Mouse (Mus musculus) hindbrain, embryonic 14.5 days (tissue): ENCODE results near the gene Psen1. TPM values are rescaled to one million over a fixed set of nuclear protein-coding genes. Genes with fewer than 3 reads are reported as not detected.

Experiments used
- ATAC-seq: fragments of 200-750 bp; cut with Nextera tagmentation; 2 replicates; pipeline ENCODE4 v1.8.0; 2017; ENCODE audit warnings: moderate number of reproducible peaks, mild to moderate bottlenecking, moderate TSS enrichment, moderate library complexity; ENCODE audit not compliant: low FRiP score
- DNase-seq: peaks from one replicate; pipeline ENCODE4 v3.0.0-alpha.2; 2015; ENCODE audit warnings: low spot score
- H3K27ac ChIP-seq: fragments of 300-500 bp; sonication (generic); 2 replicates; pipeline ENCODE4 v1.5.1; 2014; ENCODE audit warnings: mild to moderate bottlenecking, moderate library complexity
- H3K27me3 ChIP-seq: fragments of 300-500 bp; sonication (generic); 2 replicates; pipeline ENCODE4 v1.6.1; 2014; ENCODE audit warnings: mild to moderate bottlenecking, low read length, mixed read lengths; ENCODE audit not compliant: control insufficient read depth, insufficient read depth
- H3K36me3 ChIP-seq: fragments of 300-500 bp; sonication (generic); replicated peaks from 2 replicates; pipeline ENCODE4 v1.6.1; 2014; ENCODE audit not compliant: control insufficient read depth, insufficient read depth
- H3K4me1 ChIP-seq: fragments of 300-500 bp; sonication (generic); replicated peaks from 2 replicates; pipeline ENCODE4 v1.6.1; 2014; ENCODE audit warnings: antibody characterized with exemption, low read length, mixed read lengths; ENCODE audit not compliant: control insufficient read depth, insufficient read depth
- H3K4me2 ChIP-seq: fragments of 300-500 bp; sonication (generic); replicated peaks from 2 replicates; pipeline ENCODE4 v1.6.1; 2014; ENCODE audit warnings: mild to moderate bottlenecking, moderate library complexity
- H3K4me3 ChIP-seq: fragments of 300-500 bp; sonication (generic); replicated peaks from 2 replicates; pipeline ENCODE4 v1.5.1; 2014; ENCODE audit warnings: mild to moderate bottlenecking, low read length
- H3K9ac ChIP-seq: fragments of 300-500 bp; sonication (generic); 2 replicates; pipeline ENCODE4 v1.6.1; 2014
- H3K9me3 ChIP-seq: fragments of 300-500 bp; sonication (generic); 2 replicates; pipeline ENCODE4 v1.6.1; 2016; ENCODE audit warnings: low read length; ENCODE audit not compliant: control insufficient read depth
- WGBS: fragments of 180-500 bp; shearing (Covaris S2); extraction: QIAGEN DNeasy Blood & Tissue Kit; methylation state at CpG from one replicate; pipeline ENCODE4 v1.1.7; 2014; 5-methylcytosine and 5-hydroxymethylcytosine counted together
- polyA plus RNA-seq: library from polyadenylated mRNA; unstranded; fragments of >200 nt; fragmentation: Nextera tagmentation; extraction: Ambion mirVana; gene quantifications from 2 replicates; pipeline ENCODE4 v1.2.1, GENCODE M21; 2014

Gene Psen1
- polyA plus RNA-seq, 1 experiment from 2014 or later, result 75.0 TPM

- peak overlapping the region; percentile 15; the same call in 1 of the 2 replicates for H3K4me3 ChIP-seq
- H3K27me3 ChIP-seq, result peaks cover 8% of the 10 kb centered on the region; the same call in 1 of the 2 replicates
- no peak for DNase-seq
- peak overlapping the region; percentile 59 for H3K4me2 ChIP-seq
- H3K36me3 ChIP-seq, result no peaks in the 10 kb centered on the region
- no peak overlapping the region for H3K27ac ChIP-seq
- 0 out of 2 replicates have a peak overlapping the region, but pooled peaks have one; percentile 40 for H3K9ac ChIP-seq
- H3K4me1 ChIP-seq, result peaks cover 13% of the 10 kb centered on the region
- ATAC-seq, result no peak
- H3K9me3 ChIP-seq, result no peaks in the 10 kb centered on the region
- WGBS, result 8% methylated on average over 14 of the region's 14 CpGs
Measured at GRCm38 (mm10) chr12:83764044-83764365, 76.1 kb downstream of the Psen1 start.

- Histone ChIP-seq H3K27me3 (peaks cover 8% of the 10 kb centered on the region; the same call in 1 of the 2 replicates), H3K4me1 (peaks cover 13% of the 10 kb centered on the region), H3K4me3 (no peak overlapping the region), H3K27ac (no peak overlapping the region), H3K9me3 (no peaks in the 10 kb centered on the region), H3K36me3 (no peaks in the 10 kb centered on the region), H3K9ac (no peak overlapping the region), H3K4me2 (peak overlapping the region; percentile 59)
- ATAC-seq (no peak), DNase-seq (no peak)
- 83% methylated on average over 10 of the region's 10 CpGs for WGBS
Measured at GRCm38 (mm10) chr12:83764519-83764918, 76.6 kb downstream of the Psen1 start.

GRCm38 (mm10) chr12:83765965-83766603, 78.1 kb downstream of the Psen1 start:
- ATAC-seq (no peak), DNase-seq (no peak)
- Histone ChIP-seq H3K4me3 (no peak overlapping the region), H3K9me3 (no peaks in the 10 kb centered on the region), H3K27me3 (peaks cover 8% of the 10 kb centered on the region; the same call in 1 of the 2 replicates), H3K4me2 (no peak overlapping the region), H3K4me1 (peaks cover 23% of the 10 kb centered on the region), H3K36me3 (no peaks in the 10 kb centered on the region), H3K27ac (no peak overlapping the region), H3K9ac (no peak overlapping the region)
- 83% methylated on average over 13 of the region's 13 CpGs for WGBS

GRCm38 (mm10) chr12:83767833-83768232, 79.9 kb downstream of the Psen1 start:
- Histone ChIP-seq H3K27me3 (peaks cover 8% of the 10 kb centered on the region; the same call in 1 of the 2 replicates), H3K9me3 (no peaks in the 10 kb centered on the region), H3K36me3 (no peaks in the 10 kb centered on the region), H3K4me1 (peaks cover 23% of the 10 kb centered on the region), H3K27ac (no peak overlapping the region), H3K4me2 (no peak overlapping the region), H3K9ac (no peak overlapping the region), H3K4me3 (no peak overlapping the region)
- DNase-seq (no peak), ATAC-seq (no peak)
- 76% methylated on average over 9 of the region's 9 CpGs for WGBS

GRCm38 (mm10) chr12:83768235-83768899, 80.4 kb downstream of the Psen1 start:
- Histone ChIP-seq H3K4me3 (no peak overlapping the region), H3K27ac (no peak overlapping the region), H3K4me1 (peaks cover 21% of the 10 kb centered on the region), H3K27me3 (peaks cover 8% of the 10 kb centered on the region; the same call in 1 of the 2 replicates), H3K4me2 (no peak overlapping the region), H3K36me3 (no peaks in the 10 kb centered on the region), H3K9me3 (no peaks in the 10 kb centered on the region), H3K9ac (no peak overlapping the region)
- WGBS, result 83% methylated on average over 14 of the region's 14 CpGs
- ATAC-seq (no peak), DNase-seq (no peak)

GRCm38 (mm10) chr12:83770418-83771256, 82.7 kb downstream of the Psen1 start:
- H3K9me3 ChIP-seq, result no peaks in the 10 kb centered on the region
- no peak overlapping the region for H3K4me3 ChIP-seq
- no peak overlapping the region for H3K9ac ChIP-seq
- H3K27ac ChIP-seq, result no peak overlapping the region
- DNase-seq, result peak; percentile 76
- ATAC-seq, result peak; percentile 54; the same call in 1 of the 2 replicates
- 5% methylated on average over 25 of the region's 25 CpGs for WGBS
- H3K4me2 ChIP-seq, result peak overlapping the region; percentile 39
- no peaks in the 10 kb centered on the region for H3K27me3 ChIP-seq
- H3K4me1 ChIP-seq, result peaks cover 10% of the 10 kb centered on the region
- no peaks in the 10 kb centered on the region for H3K36me3 ChIP-seq

- Histone ChIP-seq H3K36me3 (no peaks in the 10 kb centered on the region), H3K27ac (no peak overlapping the region), H3K9ac (no peak overlapping the region), H3K9me3 (no peaks in the 10 kb centered on the region), H3K27me3 (no peaks in the 10 kb centered on the region), H3K4me3 (no peak overlapping the region), H3K4me1 (peaks cover 3% of the 10 kb centered on the region), H3K4me2 (no peak overlapping the region)
- DNase-seq, result no peak
- 67% methylated on average over 12 of the region's 12 CpGs for WGBS
- no peak for ATAC-seq
Measured at GRCm38 (mm10) chr12:83775621-83776020, 87.7 kb downstream of the Psen1 start.

GRCm38 (mm10) chr12:83776766-83777165, 88.8 kb downstream of the Psen1 start:
- ATAC-seq, result no peak
- Histone ChIP-seq H3K36me3 (no peaks in the 10 kb centered on the region), H3K4me3 (no peak overlapping the region), H3K4me1 (no peaks in the 10 kb centered on the region), H3K9me3 (no peaks in the 10 kb centered on the region), H3K27me3 (no peaks in the 10 kb centered on the region), H3K9ac (no peak overlapping the region), H3K27ac (no peak overlapping the region), H3K4me2 (no peak overlapping the region)
- WGBS, result 91% methylated on average over 7 of the region's 7 CpGs
- no peak for DNase-seq

- no peaks in the 10 kb centered on the region for H3K9me3 ChIP-seq
- no peak overlapping the region for H3K4me3 ChIP-seq
- no peak for ATAC-seq
- no peaks in the 10 kb centered on the region for H3K27me3 ChIP-seq
- H3K27ac ChIP-seq, result no peak overlapping the region
- no peak for DNase-seq
- no peak overlapping the region for H3K9ac ChIP-seq
- H3K36me3 ChIP-seq, result no peaks in the 10 kb centered on the region
- WGBS, result 81% methylated on average over 3 of the region's 3 CpGs
- H3K4me2 ChIP-seq, result no peak overlapping the region
- no peaks in the 10 kb centered on the region for H3K4me1 ChIP-seq
Measured at GRCm38 (mm10) chr12:83780181-83780580, 92.2 kb downstream of the Psen1 start.
